Mouse (Mus musculus) midbrain, embryonic 11.5 days (tissue): ENCODE results near the gene Plekhg3. TPM values are rescaled to one million over a fixed set of nuclear protein-coding genes. Genes with fewer than 3 reads are reported as not detected.

Source experiments
- ATAC-seq: fragments of 200-750 bp; cut with Nextera tagmentation; 2 replicates; pipeline ENCODE4 v1.8.0; 2017; ENCODE audit warnings: moderate TSS enrichment, moderate library complexity; ENCODE audit not compliant: low FRiP score
- DNase-seq: peaks from one replicate; pipeline ENCODE4 v3.0.0; 2015; ENCODE audit warnings: low spot score; ENCODE audit errors: missing footprints
- H3K27ac ChIP-seq: fragments of 300-500 bp; sonication (generic); 2 replicates; pipeline ENCODE4 v1.5.1; 2014; ENCODE audit warnings: low read depth, low read length
- H3K27me3 ChIP-seq: fragments of 300-500 bp; sonication (generic); 2 replicates; pipeline ENCODE4 v1.6.1; 2014; ENCODE audit warnings: mild to moderate bottlenecking, low read length, moderate library complexity, mixed read lengths; ENCODE audit not compliant: control insufficient read depth, insufficient read depth
- H3K36me3 ChIP-seq: fragments of 300-500 bp; sonication (generic); 2 replicates; pipeline ENCODE4 v1.6.1; 2014; ENCODE audit warnings: mild to moderate bottlenecking, low read length, moderate library complexity, mixed read lengths; ENCODE audit not compliant: control insufficient read depth, insufficient read depth
- H3K4me1 ChIP-seq: fragments of 300-500 bp; sonication (generic); 2 replicates; pipeline ENCODE4 v1.6.1; 2014; ENCODE audit warnings: low read length; ENCODE audit not compliant: control insufficient read depth, insufficient read depth
- H3K4me2 ChIP-seq: fragments of 300-500 bp; sonication (generic); 2 replicates; pipeline ENCODE4 v1.6.1; 2014; ENCODE audit warnings: mild to moderate bottlenecking, moderate library complexity
- H3K4me3 ChIP-seq: fragments of 300-500 bp; sonication (generic); 2 replicates; pipeline ENCODE4 v1.5.1; 2014; ENCODE audit warnings: low read depth, low read length
- H3K9ac ChIP-seq: fragments of 300-500 bp; sonication (generic); 2 replicates; pipeline ENCODE4 v1.6.1; 2014; ENCODE audit warnings: low read length
- H3K9me3 ChIP-seq: fragments of 300-500 bp; sonication (generic); 2 replicates; pipeline ENCODE4 v1.6.1; 2016; ENCODE audit warnings: low read length; ENCODE audit not compliant: control insufficient read depth
- WGBS: fragments of 180-500 bp; shearing (Covaris S2); extraction: QIAGEN DNeasy Blood & Tissue Kit; methylation state at CpG from one replicate; pipeline ENCODE4 v1.1.7; 2014; 5-methylcytosine and 5-hydroxymethylcytosine counted together
- polyA plus RNA-seq: library from polyadenylated mRNA; unstranded; fragments of >200 nt; fragmentation: Nextera tagmentation; extraction: Ambion mirVana; gene quantifications from 2 replicates; pipeline ENCODE4 v1.2.1, GENCODE M21; 2014

The Plekhg3 gene
- polyA plus RNA-seq, 1 experiment from 2014 or later, result 1.3 TPM

DNA sequence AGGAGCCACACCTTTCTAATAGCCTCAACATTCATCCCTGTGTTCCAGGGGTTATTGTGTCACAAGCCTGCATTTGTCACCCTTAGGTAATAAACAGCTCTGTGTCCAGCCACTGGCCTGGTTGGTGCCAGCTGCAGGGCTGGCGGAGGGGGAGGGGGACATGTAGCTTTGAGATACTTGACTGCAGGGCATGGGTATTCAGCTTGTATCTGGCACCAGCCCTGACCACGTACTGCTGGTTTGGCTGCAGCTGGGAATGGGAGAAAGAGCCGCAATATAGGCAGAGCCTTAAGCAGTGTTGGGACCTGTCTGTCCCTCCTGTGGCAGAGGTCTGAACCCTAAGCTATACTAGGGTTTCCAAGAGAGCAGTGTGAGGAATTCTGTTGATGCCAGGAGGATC is 51.4 kb downstream of the Plekhg3 start:
- Histone ChIP-seq H3K27ac (no peak overlapping the region), H3K4me1 (no peaks in the 10 kb centered on the region), H3K9me3 (no peaks in the 10 kb centered on the region), H3K36me3 (no peaks in the 10 kb centered on the region), H3K4me3 (no peak overlapping the region), H3K27me3 (no peaks in the 10 kb centered on the region), H3K9ac (no peak overlapping the region), H3K4me2 (no peak overlapping the region)
- DNase-seq (peak; percentile 28), ATAC-seq (no peak)
- 94% methylated on average over 3 of the region's 3 CpGs for WGBS

DNA sequence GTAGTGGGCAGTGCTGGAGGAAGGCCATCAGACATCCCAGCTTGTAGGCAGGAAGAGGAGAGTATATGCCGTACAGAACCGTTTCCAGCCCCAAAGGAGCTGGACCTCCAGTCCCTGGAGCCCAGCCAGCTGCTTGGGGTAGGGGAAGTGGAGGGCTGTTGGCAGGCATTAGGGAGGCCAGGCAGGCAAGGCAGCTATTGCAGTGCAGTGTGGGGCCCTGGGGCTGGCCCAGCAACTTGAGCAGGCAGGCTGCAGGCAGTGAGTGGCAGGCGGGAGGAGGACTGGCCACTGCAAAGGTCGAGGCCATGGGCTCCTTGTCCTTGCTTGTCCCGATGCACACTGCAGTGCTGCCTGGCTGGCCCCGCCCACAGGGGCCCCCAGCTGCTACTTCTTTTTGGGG is 52.1 kb downstream of the Plekhg3 start:
- H3K9me3 ChIP-seq, result no peaks in the 10 kb centered on the region
- H3K27ac ChIP-seq, result no peak overlapping the region
- no peak overlapping the region for H3K4me3 ChIP-seq
- no peaks in the 10 kb centered on the region for H3K36me3 ChIP-seq
- ATAC-seq (no peak), DNase-seq (no peak)
- no peaks in the 10 kb centered on the region for H3K27me3 ChIP-seq
- H3K9ac ChIP-seq, result no peak overlapping the region
- no peaks in the 10 kb centered on the region for H3K4me1 ChIP-seq
- 41% methylated on average over 6 of the region's 6 CpGs for WGBS
- H3K4me2 ChIP-seq, result no peak overlapping the region

DNA sequence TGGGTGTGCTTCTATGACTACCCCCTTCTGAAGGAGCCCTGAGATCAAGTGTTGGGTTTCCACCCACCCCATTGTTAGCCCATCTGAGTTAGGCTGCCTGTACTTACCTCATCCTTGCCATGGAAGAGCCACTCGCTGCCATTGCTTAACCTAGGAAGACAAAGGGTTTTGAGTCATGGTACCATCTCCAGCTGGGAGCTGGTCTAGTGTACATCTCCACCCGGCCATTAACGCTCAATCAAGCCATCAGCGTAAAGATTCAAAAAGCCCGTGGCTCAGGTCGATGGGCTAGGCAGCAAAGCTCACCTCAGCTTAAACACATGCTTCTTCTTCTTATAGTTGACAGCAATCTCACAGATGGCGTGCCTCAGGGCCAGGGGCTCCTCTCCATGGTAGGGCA is 52.8 kb downstream of the Plekhg3 start:
- Histone ChIP-seq H3K9me3 (no peaks in the 10 kb centered on the region), H3K9ac (no peak overlapping the region), H3K4me1 (no peaks in the 10 kb centered on the region), H3K4me2 (no peak overlapping the region), H3K4me3 (no peak overlapping the region), H3K36me3 (no peaks in the 10 kb centered on the region), H3K27me3 (no peaks in the 10 kb centered on the region), H3K27ac (no peak overlapping the region)
- ATAC-seq, result no peak
- DNase-seq, result no peak
- 92% methylated on average over 7 of the region's 7 CpGs for WGBS

DNA sequence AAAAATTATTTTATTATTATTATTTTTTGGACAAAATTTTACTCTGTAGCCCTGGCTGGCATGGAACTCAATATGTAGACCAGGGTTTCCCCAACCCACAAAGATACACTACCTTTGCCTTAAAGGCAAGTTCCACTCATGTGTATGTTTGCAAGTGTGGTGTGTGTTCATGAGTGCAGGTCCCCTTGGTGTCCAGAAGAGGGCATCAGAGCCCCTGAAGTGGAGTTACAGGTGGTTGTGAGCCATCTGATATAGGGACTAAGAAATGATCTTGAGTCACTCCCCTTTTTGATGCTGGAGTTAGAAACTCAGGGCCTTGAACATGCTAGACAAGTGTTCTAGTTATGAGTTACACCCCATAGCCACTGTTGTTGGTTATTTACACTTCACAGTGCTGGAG is 54.3 kb downstream of the Plekhg3 start:
- no peak overlapping the region for H3K27ac ChIP-seq
- ATAC-seq (no peak), DNase-seq (no peak)
- H3K9me3 ChIP-seq, result no peaks in the 10 kb centered on the region
- no peak overlapping the region for H3K9ac ChIP-seq
- no peaks in the 10 kb centered on the region for H3K36me3 ChIP-seq
- no peak overlapping the region for H3K4me2 ChIP-seq
- H3K4me1 ChIP-seq, result no peaks in the 10 kb centered on the region
- H3K27me3 ChIP-seq, result no peaks in the 10 kb centered on the region
- no peak overlapping the region for H3K4me3 ChIP-seq

DNA sequence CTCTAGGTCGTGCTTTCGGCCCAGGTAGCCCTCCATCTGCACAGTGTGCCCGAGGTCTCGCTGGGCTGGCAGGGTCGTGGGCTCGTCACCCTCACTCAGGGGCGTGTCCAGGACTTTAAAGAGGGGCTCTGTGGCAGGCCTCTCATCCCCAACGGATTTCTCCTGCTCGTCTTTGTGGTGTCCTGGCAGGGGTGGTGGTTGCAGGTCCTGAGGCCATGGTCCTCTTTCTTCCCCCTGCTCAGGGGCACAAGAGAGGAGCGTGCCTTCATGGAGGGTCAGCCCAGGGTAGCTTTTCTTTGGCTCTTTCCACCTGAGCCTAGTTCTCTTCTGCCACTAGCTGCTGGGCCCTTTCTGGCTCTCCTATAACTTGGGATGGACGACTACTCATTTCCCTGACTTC is 56.7 kb downstream of the Plekhg3 start:
- 70% methylated on average over 11 of the region's 11 CpGs for WGBS

DNA sequence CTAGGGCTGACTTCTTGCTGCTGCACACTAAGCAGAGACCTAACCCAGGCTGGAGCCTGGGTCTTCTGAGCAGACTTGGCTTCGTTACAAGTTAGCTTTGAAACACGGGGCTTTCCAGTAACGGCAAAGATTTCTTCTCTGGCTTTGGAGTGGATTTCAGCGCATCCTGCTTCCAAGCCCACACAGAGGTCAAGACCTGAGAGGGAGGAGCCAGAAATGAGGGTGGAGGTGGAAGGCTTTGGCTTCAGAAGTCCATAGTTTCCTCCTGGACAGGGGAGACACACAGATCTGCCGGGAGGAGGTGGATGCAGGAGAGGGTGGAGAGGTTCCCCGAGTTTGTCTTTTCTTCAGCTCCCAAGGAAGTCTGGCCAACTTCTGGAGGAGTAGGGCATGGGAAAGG is 58.8 kb downstream of the Plekhg3 start:
- ATAC-seq, result no peak
- DNase-seq, result no peak
- 86% methylated on average over 6 of the region's 6 CpGs for WGBS

More for the DNA sequence above, 56.7 kb downstream of the Plekhg3 start:
- Histone ChIP-seq H3K4me1 (no peaks in the 10 kb centered on the region), H3K4me2 (no peak overlapping the region), H3K27ac (no peak overlapping the region), H3K9me3 (no peaks in the 10 kb centered on the region), H3K9ac (no peak overlapping the region), H3K4me3 (no peak overlapping the region), H3K36me3 (no peaks in the 10 kb centered on the region), H3K27me3 (no peaks in the 10 kb centered on the region)
- DNase-seq, result no peak
- no peak for ATAC-seq

DNA sequence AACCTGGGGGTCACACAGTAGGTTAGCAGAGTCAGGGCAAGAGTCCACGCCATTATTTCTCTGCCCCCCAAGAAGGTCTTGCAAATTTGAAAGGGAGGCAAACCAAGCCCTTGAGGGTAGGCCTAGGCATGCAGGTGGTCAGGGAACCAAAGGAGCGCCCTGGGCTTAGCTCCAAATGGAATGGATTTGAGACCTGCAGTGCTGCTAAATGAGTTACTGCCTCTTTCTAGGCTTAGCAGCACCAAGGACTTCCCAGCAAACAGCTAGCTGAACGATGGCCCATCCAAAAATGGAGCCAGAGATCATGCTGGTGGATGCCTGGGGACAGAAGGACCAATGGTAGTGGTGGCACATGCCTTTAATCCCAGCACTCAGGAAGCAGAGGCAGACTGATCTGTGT is 60.3 kb downstream of the Plekhg3 start:
- Histone ChIP-seq H3K4me1 (peaks cover 4% of the 10 kb centered on the region; the same call in 1 of the 2 replicates), H3K36me3 (no peaks in the 10 kb centered on the region), H3K27me3 (no peaks in the 10 kb centered on the region), H3K9ac (no peak overlapping the region), H3K27ac (no peak overlapping the region), H3K4me3 (no peak overlapping the region), H3K9me3 (no peaks in the 10 kb centered on the region), H3K4me2 (no peak overlapping the region)
- peak; percentile 19 for DNase-seq
- WGBS, result 69% methylated on average over 3 of the region's 3 CpGs
- ATAC-seq, result no peak

More for the DNA sequence above, 58.8 kb downstream of the Plekhg3 start:
- Histone ChIP-seq H3K27me3 (no peaks in the 10 kb centered on the region), H3K9me3 (no peaks in the 10 kb centered on the region), H3K4me2 (no peak overlapping the region), H3K9ac (no peak overlapping the region), H3K4me3 (no peak overlapping the region), H3K36me3 (no peaks in the 10 kb centered on the region), H3K27ac (no peak overlapping the region), H3K4me1 (peaks cover 4% of the 10 kb centered on the region; the same call in 1 of the 2 replicates)

DNA sequence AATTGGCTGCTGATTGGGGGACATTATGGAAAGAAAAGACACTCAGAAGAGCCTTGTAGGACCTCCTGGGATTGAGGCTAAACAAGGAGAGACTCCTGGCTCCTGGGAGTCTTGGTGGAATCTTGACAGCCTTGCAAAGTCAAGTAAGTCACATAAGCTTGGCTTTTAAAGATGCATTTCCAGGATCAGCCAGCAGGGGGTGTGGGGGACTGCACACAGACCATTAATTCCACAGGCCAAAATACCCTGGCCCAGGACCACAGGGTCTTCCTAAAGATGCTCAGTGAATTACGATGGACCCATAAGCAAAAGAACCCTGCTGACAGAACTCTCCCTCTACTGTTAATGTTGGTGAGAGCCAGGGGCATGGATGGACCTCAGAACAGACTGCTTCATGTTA is 61.5 kb downstream of the Plekhg3 start:
- WGBS, result 63% methylated on average over 1 of the region's 1 CpGs
- Histone ChIP-seq H3K4me1 (peaks cover 4% of the 10 kb centered on the region; the same call in 1 of the 2 replicates), H3K27me3 (no peaks in the 10 kb centered on the region), H3K4me2 (no peak overlapping the region), H3K36me3 (no peaks in the 10 kb centered on the region), H3K27ac (no peak overlapping the region), H3K9me3 (no peaks in the 10 kb centered on the region), H3K4me3 (no peak overlapping the region), H3K9ac (no peak overlapping the region)
- DNase-seq (peak; percentile 98), ATAC-seq (no peak)

DNA sequence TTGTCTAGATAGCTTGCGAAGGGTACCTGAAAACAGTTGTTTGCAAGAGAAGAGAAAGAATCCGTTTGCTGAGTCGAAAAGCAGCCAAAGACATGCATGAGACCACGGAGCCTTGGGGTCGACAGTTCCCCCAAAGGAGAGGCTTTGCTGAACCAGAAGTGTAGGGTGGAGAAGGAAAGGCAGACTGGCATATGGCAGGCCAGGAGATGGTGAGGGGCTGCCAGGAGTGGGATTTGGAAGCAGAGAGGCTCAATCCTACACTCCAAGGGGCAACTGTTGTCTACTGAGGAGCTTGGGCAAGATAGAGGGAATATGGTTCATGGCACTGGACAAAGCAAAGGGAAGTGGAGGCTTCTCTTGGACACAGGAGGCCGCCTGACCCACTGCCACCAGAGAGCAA is 62.6 kb downstream of the Plekhg3 start:
- ATAC-seq (no peak), DNase-seq (no peak)
- Histone ChIP-seq H3K27ac (no peak overlapping the region), H3K36me3 (no peaks in the 10 kb centered on the region), H3K9ac (no peak overlapping the region), H3K27me3 (no peaks in the 10 kb centered on the region), H3K4me1 (peaks cover 4% of the 10 kb centered on the region; the same call in 1 of the 2 replicates), H3K9me3 (no peaks in the 10 kb centered on the region), H3K4me3 (no peak overlapping the region), H3K4me2 (no peak overlapping the region)
- 77% methylated on average over 6 of the region's 6 CpGs for WGBS
